8 mouse cellular contexts compared by ENCODE assay signal in the genomic region with DNA sequence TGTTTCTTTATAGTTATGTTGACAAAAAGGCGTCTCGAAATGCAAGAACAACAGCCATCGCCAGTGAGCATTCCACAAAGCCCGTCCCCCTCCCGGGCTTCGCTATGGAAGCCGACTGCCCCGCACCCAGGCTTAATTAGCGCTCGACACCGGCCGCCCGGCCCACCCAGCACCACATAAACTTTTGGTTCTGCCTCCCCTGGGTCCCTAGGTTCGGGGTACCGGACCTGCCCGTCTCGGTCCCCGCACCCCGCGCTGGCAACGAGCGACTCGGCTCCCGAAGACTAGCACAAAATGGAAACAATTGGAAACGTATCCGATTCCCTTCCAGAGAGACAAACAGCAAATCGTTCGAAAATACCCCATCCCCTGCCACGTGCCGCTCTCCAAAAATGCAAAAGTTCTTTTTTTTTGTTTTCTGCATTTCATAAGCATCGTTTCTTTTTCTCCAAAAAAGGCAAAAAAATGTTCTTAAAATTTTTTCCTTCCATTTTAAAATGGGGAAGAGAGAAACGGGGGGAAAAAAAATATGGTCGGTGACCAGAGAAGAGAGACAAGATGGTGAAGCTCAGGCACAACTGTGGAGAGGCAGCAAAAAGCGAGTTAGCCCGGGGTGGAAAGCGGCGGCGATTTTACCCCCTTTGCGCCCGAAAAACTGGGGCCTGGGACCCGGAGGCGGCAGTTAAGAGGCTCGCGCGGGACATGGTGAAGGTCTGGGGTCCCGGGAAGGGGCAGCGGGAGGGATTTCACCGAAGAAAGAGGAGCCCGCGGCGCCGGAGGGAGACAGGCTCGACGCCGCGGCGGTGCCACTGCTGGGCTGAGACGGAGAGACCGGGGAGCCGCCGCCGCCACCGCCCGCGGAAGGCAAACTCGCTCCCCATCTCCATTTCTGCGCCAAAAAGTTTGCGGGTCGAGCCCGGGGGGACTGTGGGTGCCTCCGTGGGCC. TPM values are rescaled to one million over a fixed set of nuclear protein-coding genes. Genes with fewer than 3 reads are reported as not detected.
DNase-seq lines count a peak whose midpoint lies in the region; ATAC-seq and TF ChIP-seq lines count a peak whose summit lies in the region.

No protein-coding gene starts in this region.

- TF ChIP-seq CTCF in cerebellum, adult 2 months (IDR thresholded peaks at IDR 0.05; ENCODE audit: borderline replicate concordance, insufficient read depth, low read depth, low read length) = no peak
- no peak for TF ChIP-seq CTCF in forebrain, postnatal 0 days (IDR thresholded peaks at IDR 0.05; ENCODE audit: low read depth)
- no peak for TF ChIP-seq CTCF in lung, adult 2 months (IDR thresholded peaks at IDR 0.05; ENCODE audit: insufficient read depth, low read length)

- WGBS in cerebellum, adult 2 months = under 1% methylated on average over 71 of the region's 71 CpGs
- WGBS in forebrain, postnatal 0 days = under 1% methylated on average over 71 of the region's 71 CpGs
- WGBS in lung, adult 2 months = under 1% methylated on average over 71 of the region's 71 CpGs
- WGBS in neural tube, embryonic 14.5 days = under 1% methylated on average over 71 of the region's 71 CpGs

- H3K4me1 ChIP-seq in ES-E14 (ENCODE audit: control insufficient read depth in 2 of 2, insufficient read depth in 2 of 2, low read length in 2 of 2, poor library complexity in 1 of 2) = peaks cover 7% of the 10 kb centered on the region in 2 experiments; a peak in 2 of 4 replicates
- peaks cover 19% of the 10 kb centered on the region; the same call in 1 of the 2 replicates for H3K4me1 ChIP-seq in cerebellum, adult 2 months (ENCODE audit: control insufficient read depth, insufficient read depth, low read length)
- H3K4me1 ChIP-seq in forebrain, postnatal 0 days (ENCODE audit: insufficient read depth) = peaks cover 23% of the 10 kb centered on the region
- peaks cover 6% of the 10 kb centered on the region for H3K4me1 ChIP-seq in lung, adult 2 months (ENCODE audit: control insufficient read depth, insufficient read depth, low read length)
- peaks cover 26% of the 10 kb centered on the region for H3K4me1 ChIP-seq in neural tube, embryonic 14.5 days (ENCODE audit: control insufficient read depth, insufficient read depth, low read length)

- no peak for DNase-seq in ES-E14 (ENCODE audit: low read depth, low spot score)
- DNase-seq in cerebellum, adult 2 months = peak; percentile 62 to 70
- DNase-seq in forebrain, postnatal 0 days = peak; percentile 69
- DNase-seq in layer of hippocampus, adult 9-10 months (ENCODE audit: low spot score) = peak; percentile 31
- peak; percentile 73 for DNase-seq in lung, adult 2 months
- DNase-seq in thymus, adult 18-20 months = peak; percentile 36 to 49

- peak overlapping the region; percentile 50 for H3K4me2 ChIP-seq in forebrain, postnatal 0 days (ENCODE audit: low read depth)
- peak overlapping the region; percentile 57; the same call in 1 of the 2 replicates for H3K4me2 ChIP-seq in neural tube, embryonic 14.5 days (ENCODE audit: low read depth, low read length)

- peaks cover 23% of the 10 kb centered on the region for H3K36me3 ChIP-seq in ES-E14 (ENCODE audit: control insufficient read depth, insufficient read depth, low read length, poor library complexity, severe bottlenecking)
- peaks cover 12% of the 10 kb centered on the region for H3K36me3 ChIP-seq in forebrain, postnatal 0 days (ENCODE audit: insufficient read depth)
- peaks cover 21% of the 10 kb centered on the region for H3K36me3 ChIP-seq in neural tube, embryonic 14.5 days (ENCODE audit: control insufficient read depth, insufficient read depth, low read length)

- in situ Hi-C loops in ES-E14 (cut with MboI; ENCODE audit: low sequenced_read_pairs in 2 of 2, unreplicated experiment in 2 of 2) = no loop called here

- no peak for TF ChIP-seq POLR2A in cerebellum, adult 2 months (IDR thresholded peaks at IDR 0.05; ENCODE audit: borderline replicate concordance, insufficient read depth, low read length)
- no peak for TF ChIP-seq POLR2A in lung, adult 2 months (IDR thresholded peaks at IDR 0.05; ENCODE audit: borderline replicate concordance, extremely low read depth, low read depth, low read length)

- H3K4me3 ChIP-seq in ES-E14 (ENCODE audit: insufficient read depth in 1 of 2, low read depth in 1 of 2, low read length in 2 of 2, poor library complexity in 1 of 2, severe bottlenecking in 1 of 2) = peak overlapping the region; percentile 96 to 100
- peak overlapping the region; percentile 85 for H3K4me3 ChIP-seq in cerebellum, adult 2 months (replicated peaks; ENCODE audit: insufficient read depth, low read depth, low read length)
- H3K4me3 ChIP-seq in forebrain, postnatal 0 days (ENCODE audit: low read depth, low read length) = peak overlapping the region; percentile 95
- H3K4me3 ChIP-seq in lung, adult 2 months (replicated peaks; ENCODE audit: extremely low read depth, low read depth, low read length) = peak overlapping the region; percentile 70
- peak overlapping the region; percentile 94 for H3K4me3 ChIP-seq in neural tube, embryonic 14.5 days (ENCODE audit: low read depth, low read length)

- H3K27ac ChIP-seq in ES-E14 (ENCODE audit: insufficient read depth, low read depth, low read length, poor library complexity, severe bottlenecking) = peak overlapping the region; percentile 89
- H3K27ac ChIP-seq in cerebellum, adult 2 months (ENCODE audit: insufficient read depth, low read length) = peak overlapping the region; percentile 80
- H3K27ac ChIP-seq in forebrain, postnatal 0 days (ENCODE audit: low read depth, low read length) = peak overlapping the region; percentile 100
- H3K27ac ChIP-seq in neural tube, embryonic 14.5 days (ENCODE audit: low read depth, low read length) = peak overlapping the region; percentile 99

- no peaks in the 10 kb centered on the region for H3K9me3 ChIP-seq in ES-E14 (ENCODE audit: control insufficient read depth, insufficient read depth, low read depth, low read length)
- H3K9me3 ChIP-seq in forebrain, postnatal 0 days (ENCODE audit: low read length) = no peaks in the 10 kb centered on the region
- no peaks in the 10 kb centered on the region for H3K9me3 ChIP-seq in neural tube, embryonic 14.5 days (ENCODE audit: control insufficient read depth, low read length)

- H3K27me3 ChIP-seq in cerebellum, adult 2 months (ENCODE audit: control insufficient read depth, insufficient read depth, low read length) = no peaks in the 10 kb centered on the region
- H3K27me3 ChIP-seq in forebrain, postnatal 0 days (ENCODE audit: insufficient read depth, low read length) = no peaks in the 10 kb centered on the region
- H3K27me3 ChIP-seq in neural tube, embryonic 14.5 days (ENCODE audit: control insufficient read depth, insufficient read depth, low read length) = no peaks in the 10 kb centered on the region

- peak; percentile 27; the same call in 1 of the 2 replicates for ATAC-seq in forebrain, postnatal 0 days
- peak; percentile 12 to 20; a peak in 1 of 4 replicates for ATAC-seq in hematopoietic stem cell, adult 5-6 weeks (replicated peaks in 1 of 2; ENCODE audit: insufficient read depth in 1 of 2, low FRiP score in 2 of 2, low TSS enrichment in 1 of 2, low read depth in 1 of 2, poor library complexity in 2 of 2, severe bottlenecking in 2 of 2)
- peak; percentile 31 for ATAC-seq in neural tube, embryonic 14.5 days (ENCODE audit: low read depth)

- peak overlapping the region; percentile 98 for H3K9ac ChIP-seq in ES-E14 (ENCODE audit: insufficient read depth, low read depth, low read length, poor library complexity, severe bottlenecking)
- peak overlapping the region; percentile 98 for H3K9ac ChIP-seq in forebrain, postnatal 0 days
- H3K9ac ChIP-seq in neural tube, embryonic 14.5 days (replicated peaks; ENCODE audit: low read depth, low read length) = peak overlapping the region; percentile 99

TF ChIP-seq in ES-E14, 5 proteins besides CTCF, POLR2A, EP300 and RAD21:
- no peak for TF ChIP-seq HCFC1 (IDR thresholded peaks at IDR 0.05; ENCODE audit: borderline replicate concordance, insufficient read depth, low read length)
- no peak for TF ChIP-seq MAFK (IDR thresholded peaks at IDR 0.05; ENCODE audit: insufficient read depth, low read depth, low read length)
- no peak for TF ChIP-seq ZNF384 (IDR thresholded peaks at IDR 0.05; ENCODE audit: low read depth, low read length)
- TF ChIP-seq ZC3H11A (IDR thresholded peaks at IDR 0.05; ENCODE audit: borderline replicate concordance, low read depth, low read length) = no peak

RNA-seq across cellular contexts. Expression of a gene that starts 1.0 kb away (rescaled TPM):
- total RNA-seq in ES-E14 (2012; rRNA removed) = 503 and 657 TPM in 2 replicates
- 463 and 518 TPM in 2 replicates for polyA plus RNA-seq in cerebellum, adult 2 months (2012; rRNA removed)
- total RNA-seq in forebrain, postnatal 0 days (2014; rRNA removed) = 3,418 and 3,587 TPM in 2 replicates
- 2,464 and 2,886 TPM in 2 replicates for polyA plus RNA-seq in forebrain, postnatal 0 days (2015; fragmentation: Nextera tagmentation; extraction: Ambion mirVana)
- 1,757 and 2,309 TPM in 2 replicates for total RNA-seq in hematopoietic stem cell, adult 5-6 weeks (2017)
- 282 and 339 TPM in 2 replicates for polyA plus RNA-seq in lung, adult 2 months (2012; rRNA removed)
- polyA plus RNA-seq in neural tube, embryonic 14.5 days (2014; fragmentation: Nextera tagmentation; extraction: Ambion mirVana) = 3,180 and 3,430 TPM in 2 replicates

RNA-seq across cellular contexts. Expression of a gene that starts 38.2 kb away (rescaled TPM):
- total RNA-seq in ES-E14 (2012; rRNA removed) = 39.6 and 41.2 TPM in 2 replicates
- 16.8 and 17.7 TPM in 2 replicates for polyA plus RNA-seq in cerebellum, adult 2 months (2012; rRNA removed)
- total RNA-seq in forebrain, postnatal 0 days (2014; rRNA removed) = 16.3 and 19.6 TPM in 2 replicates
- 17.8 and 24.8 TPM in 2 replicates for polyA plus RNA-seq in forebrain, postnatal 0 days (2015; fragmentation: Nextera tagmentation; extraction: Ambion mirVana)
- total RNA-seq in hematopoietic stem cell, adult 5-6 weeks (2017) = 53.2 and 68.7 TPM in 2 replicates
- 8.7 and 11.1 TPM in 2 replicates for polyA plus RNA-seq in lung, adult 2 months (2012; rRNA removed)
- polyA plus RNA-seq in neural tube, embryonic 14.5 days (2014; fragmentation: Nextera tagmentation; extraction: Ambion mirVana) = 29.0 and 32.4 TPM in 2 replicates
